Mouse (Mus musculus) intestine, embryonic 15.5 days (tissue): ENCODE results near the gene Dtx1. TPM values are rescaled to one million over a fixed set of nuclear protein-coding genes. Genes with fewer than 3 reads are reported as not detected.

Source experiments
- ATAC-seq: fragments of 200-750 bp; cut with Nextera tagmentation; 2 replicates; pipeline ENCODE4 v1.8.0; 2017; ENCODE audit warnings: moderate TSS enrichment, moderate library complexity
- H3K27ac ChIP-seq: fragments of 300-500 bp; sonication (generic); 2 replicates; pipeline ENCODE4 v1.5.1; 2015; ENCODE audit warnings: mild to moderate bottlenecking, inconsistent platforms
- H3K27me3 ChIP-seq: fragments of 300-500 bp; sonication (generic); replicated peaks from 2 replicates; pipeline ENCODE4 v1.6.1; 2015; ENCODE audit warnings: inconsistent platforms
- H3K36me3 ChIP-seq: fragments of 300-500 bp; sonication (generic); 2 replicates; pipeline ENCODE4 v1.6.1; 2015; ENCODE audit warnings: inconsistent platforms
- H3K4me1 ChIP-seq: fragments of 300-500 bp; sonication (generic); replicated peaks from 2 replicates; pipeline ENCODE4 v1.6.1; 2015; ENCODE audit warnings: inconsistent platforms
- H3K4me2 ChIP-seq: fragments of 300-500 bp; sonication (generic); replicated peaks from 2 replicates; pipeline ENCODE4 v1.6.1; 2015; ENCODE audit warnings: mild to moderate bottlenecking, inconsistent platforms
- H3K4me3 ChIP-seq: fragments of 300-500 bp; sonication (generic); replicated peaks from 2 replicates; pipeline ENCODE4 v1.5.1; 2015; ENCODE audit warnings: inconsistent platforms
- H3K9ac ChIP-seq: fragments of 300-500 bp; sonication (generic); 2 replicates; pipeline ENCODE4 v1.6.1; 2015; ENCODE audit warnings: inconsistent platforms
- H3K9me3 ChIP-seq: fragments of 300-500 bp; sonication (generic); 2 replicates; pipeline ENCODE4 v1.6.1; 2016; ENCODE audit warnings: inconsistent platforms
- WGBS: fragments of 180-500 bp; shearing (Covaris S2); methylation state at CpG from one replicate; pipeline ENCODE4 v1.1.7; 2015; 5-methylcytosine and 5-hydroxymethylcytosine counted together
- polyA plus RNA-seq: library from polyadenylated mRNA; unstranded; fragments of >200 nt; fragmentation: Nextera tagmentation; extraction: Ambion mirVana; gene quantifications from 2 replicates; pipeline ENCODE4 v1.2.1, GENCODE M21; 2015

Dtx1 gene
- polyA plus RNA-seq, 1 experiment from 2014 or later, result 4.3 TPM

DNA sequence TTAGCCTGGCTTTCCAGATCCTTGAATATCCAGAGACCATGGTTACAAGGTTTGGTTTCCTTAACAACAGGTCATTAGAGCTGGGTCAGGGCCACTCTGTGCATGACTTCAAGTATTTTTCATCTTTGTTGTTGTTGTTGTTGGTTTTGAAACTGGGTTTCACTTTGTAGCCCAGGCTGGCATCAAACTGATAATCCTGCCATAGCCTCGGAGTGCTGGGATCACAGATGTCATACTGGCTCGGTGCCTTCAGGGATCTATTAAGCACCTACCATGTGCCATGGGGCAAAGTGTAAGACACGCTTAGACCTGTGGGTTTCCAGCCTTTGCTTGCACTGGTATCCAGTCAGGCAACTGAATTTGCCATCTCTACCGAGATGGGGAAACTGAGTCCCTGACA, 9.3 kb downstream of the Dtx1 start:
- WGBS, result 93% methylated on average over 4 of the region's 4 CpGs
- no peak for ATAC-seq
- H3K4me3 ChIP-seq, result no peak overlapping the region

GRCm38 (mm10) chr5:120700996-120701790, 10.5 kb downstream of the Dtx1 start:
- H3K4me3 ChIP-seq, result no peak overlapping the region
- H3K9me3 ChIP-seq, result no peaks in the 10 kb centered on the region
- H3K4me1 ChIP-seq, result no peaks in the 10 kb centered on the region; the same call in 1 of the 2 replicates
- H3K4me2 ChIP-seq, result no peak overlapping the region
- no peak overlapping the region for H3K9ac ChIP-seq
- ATAC-seq, result no peak
- H3K27ac ChIP-seq, result no peak overlapping the region
- H3K27me3 ChIP-seq, result peaks cover 18% of the 10 kb centered on the region
- no peaks in the 10 kb centered on the region for H3K36me3 ChIP-seq
- WGBS, result 63% methylated on average over 11 of the region's 11 CpGs

More for the DNA sequence above, 9.3 kb downstream of the Dtx1 start:
- Histone ChIP-seq H3K9me3 (no peaks in the 10 kb centered on the region), H3K27me3 (0 out of 2 replicates have a peak, but pooled peaks cover 8% of the 10 kb centered on the region), H3K4me1 (peaks cover 6% of the 10 kb centered on the region; the same call in 1 of the 2 replicates), H3K4me2 (no peak overlapping the region), H3K27ac (no peak overlapping the region), H3K36me3 (no peaks in the 10 kb centered on the region), H3K9ac (no peak overlapping the region)

GRCm38 (mm10) chr5:120698801-120699391, 12.8 kb downstream of the Dtx1 start:
- H3K36me3 ChIP-seq, result no peaks in the 10 kb centered on the region
- H3K9me3 ChIP-seq, result no peaks in the 10 kb centered on the region
- peaks cover 36% of the 10 kb centered on the region for H3K27me3 ChIP-seq
- WGBS, result 54% methylated on average over 16 of the region's 16 CpGs
- no peak overlapping the region for H3K4me2 ChIP-seq
- no peak overlapping the region for H3K9ac ChIP-seq
- H3K27ac ChIP-seq, result no peak overlapping the region
- no peak for ATAC-seq
- H3K4me1 ChIP-seq, result peaks cover 5% of the 10 kb centered on the region; the same call in 1 of the 2 replicates
- H3K4me3 ChIP-seq, result no peak overlapping the region

GRCm38 (mm10) chr5:120698181-120698580, 13.5 kb downstream of the Dtx1 start:
- 55% methylated on average over 3 of the region's 3 CpGs for WGBS
- Histone ChIP-seq H3K4me2 (no peak overlapping the region), H3K9ac (no peak overlapping the region), H3K27me3 (peaks cover 40% of the 10 kb centered on the region), H3K4me1 (peaks cover 5% of the 10 kb centered on the region; the same call in 1 of the 2 replicates), H3K9me3 (no peaks in the 10 kb centered on the region), H3K27ac (no peak overlapping the region), H3K36me3 (no peaks in the 10 kb centered on the region), H3K4me3 (no peak overlapping the region)
- no peak for ATAC-seq

DNA sequence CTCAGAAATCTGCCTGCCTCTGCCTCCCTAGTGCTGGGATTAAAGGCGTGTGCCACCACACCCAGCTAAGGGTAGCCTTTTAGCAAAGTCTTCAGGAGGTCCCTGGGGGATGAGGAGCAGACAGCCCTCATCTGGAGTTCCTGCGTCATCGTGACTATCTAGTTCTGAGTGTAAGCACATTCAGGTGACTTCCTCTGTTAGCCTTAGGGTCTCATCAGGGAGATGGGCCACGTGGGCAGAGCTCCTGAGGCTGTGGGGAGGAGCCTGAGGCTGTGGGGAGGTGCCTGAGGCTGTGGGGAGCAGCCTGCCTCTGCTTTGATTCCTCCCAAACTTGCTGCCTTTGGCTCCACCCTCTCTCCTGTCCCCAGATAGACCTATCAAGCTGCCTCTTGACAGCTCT, 14.9 kb downstream of the Dtx1 start:
- no peak overlapping the region for H3K9ac ChIP-seq
- H3K27ac ChIP-seq, result no peak overlapping the region
- ATAC-seq, result no peak
- H3K4me2 ChIP-seq, result no peak overlapping the region
- no peak overlapping the region for H3K4me3 ChIP-seq
- WGBS, result 56% methylated on average over 4 of the region's 4 CpGs
- peaks cover 47% of the 10 kb centered on the region for H3K27me3 ChIP-seq
- H3K36me3 ChIP-seq, result no peaks in the 10 kb centered on the region
- peaks cover 5% of the 10 kb centered on the region; the same call in 1 of the 2 replicates for H3K4me1 ChIP-seq
- H3K9me3 ChIP-seq, result no peaks in the 10 kb centered on the region

GRCm38 (mm10) chr5:120696057-120696743, 15.5 kb downstream of the Dtx1 start:
- ATAC-seq, result no peak

DNA sequence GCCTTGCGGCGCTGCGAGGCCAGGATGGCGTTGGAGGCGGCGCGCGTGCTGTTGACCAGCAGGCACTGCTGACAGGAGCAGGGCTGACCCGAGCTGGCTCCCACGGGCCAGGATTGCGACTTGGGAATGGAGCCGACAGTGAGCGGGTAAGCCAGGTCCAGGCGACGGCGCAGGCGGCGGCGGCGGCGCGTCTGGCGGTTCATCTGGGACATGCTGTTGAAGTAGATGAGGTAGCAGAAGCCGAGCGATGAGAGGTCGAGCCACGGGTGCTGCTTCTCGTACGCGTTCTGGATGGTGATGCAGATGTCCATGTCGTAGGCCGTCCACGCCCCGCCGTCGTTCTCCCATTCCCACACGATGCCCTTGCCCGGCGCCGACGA, 17.0 kb downstream of the Dtx1 start:
- 8% methylated on average over 41 of the region's 41 CpGs for WGBS
- peaks cover 47% of the 10 kb centered on the region for H3K27me3 ChIP-seq

More at GRCm38 (mm10) chr5:120696057-120696743, 15.5 kb downstream of the Dtx1 start:
- Histone ChIP-seq H3K4me1 (peaks cover 5% of the 10 kb centered on the region; the same call in 1 of the 2 replicates), H3K4me2 (no peak overlapping the region), H3K27me3 (peaks cover 47% of the 10 kb centered on the region), H3K4me3 (no peak overlapping the region), H3K27ac (no peak overlapping the region), H3K9me3 (no peaks in the 10 kb centered on the region), H3K36me3 (no peaks in the 10 kb centered on the region), H3K9ac (no peak overlapping the region)
- WGBS, result 75% methylated on average over 16 of the region's 16 CpGs

GRCm38 (mm10) chr5:120693931-120694694, 17.6 kb downstream of the Dtx1 start:
- ATAC-seq, result no peak
- no peak overlapping the region for H3K27ac ChIP-seq
- H3K4me3 ChIP-seq, result peak overlapping the region; percentile 9; the same call in 1 of the 2 replicates
- no peak overlapping the region for H3K9ac ChIP-seq
- no peaks in the 10 kb centered on the region for H3K36me3 ChIP-seq
- H3K4me1 ChIP-seq, result peaks cover 5% of the 10 kb centered on the region; the same call in 1 of the 2 replicates
- no peaks in the 10 kb centered on the region for H3K9me3 ChIP-seq
- H3K4me2 ChIP-seq, result peak overlapping the region; percentile 34; the same call in 1 of the 2 replicates
- H3K27me3 ChIP-seq, result peaks cover 47% of the 10 kb centered on the region
- 18% methylated on average over 38 of the region's 38 CpGs for WGBS

More for the DNA sequence above, 17.0 kb downstream of the Dtx1 start:
- Histone ChIP-seq H3K9ac (no peak overlapping the region), H3K36me3 (no peaks in the 10 kb centered on the region), H3K4me2 (peak overlapping the region; percentile 34; the same call in 1 of the 2 replicates), H3K4me3 (peak overlapping the region; percentile 9; the same call in 1 of the 2 replicates), H3K27ac (no peak overlapping the region), H3K4me1 (peaks cover 5% of the 10 kb centered on the region; the same call in 1 of the 2 replicates), H3K9me3 (no peaks in the 10 kb centered on the region)
- ATAC-seq, result no peak

DNA sequence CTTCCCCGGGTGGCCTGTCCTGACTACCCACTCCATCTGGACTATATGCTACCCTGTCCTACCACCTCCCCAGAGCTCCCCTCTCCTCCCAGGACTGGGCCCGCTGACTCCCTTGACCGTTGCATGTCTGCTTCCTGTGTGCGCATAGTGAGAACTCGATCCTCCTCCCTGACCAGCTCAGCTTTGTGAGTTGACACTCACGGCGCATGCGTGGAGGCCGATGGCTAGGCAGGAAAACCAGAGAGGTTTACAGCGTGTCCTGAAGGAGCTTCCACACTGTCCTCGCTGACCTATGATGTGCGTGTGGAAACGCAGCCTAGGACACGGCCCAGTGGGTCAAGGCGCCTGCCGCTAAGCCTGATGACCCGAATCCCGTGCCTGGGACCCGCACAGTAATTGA, 19.7 kb downstream of the Dtx1 start:
- no peaks in the 10 kb centered on the region for H3K36me3 ChIP-seq
- H3K4me2 ChIP-seq, result no peak overlapping the region
- H3K4me3 ChIP-seq, result no peak overlapping the region
- no peak overlapping the region for H3K9ac ChIP-seq
- WGBS, result 71% methylated on average over 19 of the region's 19 CpGs
- no peak overlapping the region for H3K27ac ChIP-seq
- H3K4me1 ChIP-seq, result peaks cover 5% of the 10 kb centered on the region; the same call in 1 of the 2 replicates
- no peaks in the 10 kb centered on the region for H3K9me3 ChIP-seq
- H3K27me3 ChIP-seq, result peaks cover 43% of the 10 kb centered on the region
- no peak for ATAC-seq

DNA sequence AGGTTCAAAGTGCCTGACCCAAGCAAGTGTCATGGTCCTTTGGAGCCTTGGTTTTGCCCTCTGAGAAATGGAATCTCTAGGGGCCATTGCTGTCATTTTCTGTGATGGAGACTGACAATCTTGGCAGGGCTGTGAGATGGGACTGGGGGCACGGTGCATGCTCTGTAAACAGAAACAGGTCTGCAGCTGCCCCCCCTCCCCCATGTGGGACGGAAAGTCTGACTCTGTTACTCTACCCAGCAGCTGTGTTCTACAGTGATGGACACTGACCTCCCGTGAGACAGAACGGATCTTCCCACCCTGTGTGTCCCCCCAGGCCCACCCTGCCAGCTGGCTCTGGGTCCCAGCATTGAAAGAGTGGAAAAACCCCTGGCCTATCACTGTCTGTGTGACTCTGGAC, 21.3 kb downstream of the Dtx1 start:
- Histone ChIP-seq H3K27me3 (peaks cover 29% of the 10 kb centered on the region), H3K36me3 (no peaks in the 10 kb centered on the region), H3K27ac (no peak overlapping the region), H3K9me3 (no peaks in the 10 kb centered on the region), H3K4me2 (no peak overlapping the region), H3K4me3 (no peak overlapping the region), H3K4me1 (peaks cover 5% of the 10 kb centered on the region; the same call in 1 of the 2 replicates), H3K9ac (no peak overlapping the region)
- 54% methylated on average over 4 of the region's 4 CpGs for WGBS
- ATAC-seq, result no peak

GRCm38 (mm10) chr5:120688434-120688833, 23.3 kb downstream of the Dtx1 start:
- Histone ChIP-seq H3K27ac (no peak overlapping the region), H3K9ac (no peak overlapping the region), H3K4me3 (no peak overlapping the region), H3K27me3 (peaks cover 16% of the 10 kb centered on the region), H3K4me1 (no peaks in the 10 kb centered on the region), H3K9me3 (no peaks in the 10 kb centered on the region), H3K36me3 (no peaks in the 10 kb centered on the region), H3K4me2 (no peak overlapping the region)
- 35% methylated on average over 4 of the region's 4 CpGs for WGBS
- ATAC-seq, result no peak
